Mouse (Mus musculus) CH12.LX (cell line): ENCODE data around the gene Tasp1.

Experiments used
- CHD1 ChIP-seq: IDR thresholded peaks from 2 replicates; pipeline ENCODE4 v1.6.1; 2012; ENCODE audit warnings: low read depth, low read length, improper control_type of control experiment, inconsistent platforms
- CTCF ChIP-seq, 2 experiments: IDR thresholded peaks in 1 of 2; conservative IDR thresholded peaks in 1 of 2; 2 replicates each; pipeline ENCODE4 v1.5.1; 2011 to 2012; ENCODE audit warnings: low read depth in 2 of 2, low read length in 2 of 2, improper control_type of control experiment in 1 of 2, inconsistent platforms in 1 of 2, mild to moderate bottlenecking in 1 of 2, moderate library complexity in 1 of 2
- EP300 ChIP-seq: IDR thresholded peaks from 2 replicates; pipeline ENCODE4 v1.6.1; 2011; ENCODE audit warnings: low read length, improper control_type of control experiment
- POLR2A ChIP-seq: IDR thresholded peaks from 2 replicates; pipeline ENCODE4 v1.6.1; 2011; ENCODE audit warnings: low read depth, mild to moderate bottlenecking, improper control_type of control experiment, low read length
- TBP ChIP-seq: conservative IDR thresholded peaks from 2 replicates; pipeline ENCODE4 v1.6.1; 2011; ENCODE audit warnings: low read depth, low read length, improper control_type of control experiment
- USF2 ChIP-seq: conservative IDR thresholded peaks from 2 replicates; pipeline ENCODE4 v1.6.1; 2011; ENCODE audit warnings: low read depth, low read length, improper control_type of control experiment

DNA sequence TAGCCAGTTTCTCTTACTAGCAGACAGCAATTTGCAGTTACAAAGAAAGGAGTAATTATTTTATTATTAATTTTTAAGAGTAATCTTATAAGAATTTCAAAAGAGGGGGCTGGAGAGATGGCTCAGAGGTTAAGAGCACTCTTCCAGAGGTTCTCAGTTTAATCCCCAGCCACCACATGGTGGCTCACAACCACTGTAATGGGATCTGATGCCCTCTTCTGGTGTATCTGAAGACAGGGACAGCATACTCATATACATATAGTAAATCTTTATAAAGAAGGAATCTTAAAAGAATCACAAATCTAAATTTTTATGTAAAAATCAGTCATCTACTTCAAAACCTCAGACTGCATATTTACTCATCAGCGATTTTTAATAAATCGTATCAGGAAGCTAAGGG is 68.4 kb downstream of the Tasp1 start:
- no peak for TF ChIP-seq CHD1
- peak in 1 of 2 experiments; percentile 64; a peak in 2 of 4 replicates for TF ChIP-seq CTCF (conservative IDR thresholded peaks at IDR 0.05 in 1 of 2, IDR thresholded peaks at IDR 0.05 in 1 of 2; ENCODE audit: low read depth in 2 of 2, low read length in 2 of 2)
- TF ChIP-seq USF2, result no peak
- TF ChIP-seq POLR2A, result no peak
- TF ChIP-seq EP300, result no peak
- TF ChIP-seq TBP, result no peak
